Mouse (Mus musculus): ENCODE data around the gene Rnf169.

DNA sequence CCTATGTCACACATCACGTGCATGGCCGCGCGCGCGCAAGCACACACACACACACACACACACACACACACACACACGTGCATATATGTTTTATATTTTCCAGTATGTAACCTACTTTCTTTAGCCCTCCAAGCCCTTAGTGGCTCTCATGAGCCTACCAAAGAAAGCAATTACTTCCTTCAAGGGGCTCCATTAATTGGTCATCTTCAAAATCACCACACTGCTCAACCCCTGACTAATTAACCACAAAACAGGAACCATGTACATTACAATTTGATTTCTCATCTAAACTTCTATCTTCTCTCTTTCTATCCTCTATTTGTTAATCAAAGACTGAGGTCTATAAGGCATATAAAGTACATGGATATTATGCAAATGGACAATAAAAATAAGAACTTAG is 24.2 kb downstream of the Rnf169 start:
- TF ChIP-seq CTCF (IDR thresholded peaks at IDR 0.05; ENCODE audit: control insufficient read depth, insufficient read depth, insufficient replicate concordance, low read depth, low read length), result no peak
- no peak for TF ChIP-seq POLR2A (IDR thresholded peaks at IDR 0.05; ENCODE audit: control insufficient read depth, low read depth, low read length)
